Mouse (Mus musculus): ENCODE measurements at regions not wholly inside any gene's neighbourhood (a gene's known extent, or its start where the extent isn't known, plus 50 kb on each side); places are given as distances from the start of the nearest gene placed in this dataset.

DNA sequence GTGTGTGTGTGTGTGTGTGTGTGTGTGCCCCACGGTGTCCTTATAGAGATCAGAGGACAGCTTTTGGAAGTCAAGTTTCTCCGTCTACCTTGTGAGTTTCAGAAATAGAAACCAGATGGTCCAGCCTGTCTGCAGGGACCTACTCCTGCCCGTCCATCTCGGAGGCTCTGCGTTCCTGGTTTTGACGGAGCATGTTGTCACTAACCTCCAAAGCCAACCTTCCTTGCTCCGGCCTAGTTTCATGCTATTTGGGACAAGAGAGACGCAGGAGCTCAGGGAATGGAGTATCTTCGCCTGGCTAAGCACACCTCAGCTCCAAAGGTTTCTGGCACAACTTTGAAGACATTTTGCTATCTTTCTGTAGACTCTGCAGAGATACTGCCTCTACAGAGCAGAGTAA is 54.2 kb upstream of the Chd2 start (continued):
- TF ChIP-seq PAX5 (IDR thresholded peaks at IDR 0.05; ENCODE audit: low read length) (no peak), POLR2AphosphoS2 (IDR thresholded peaks at IDR 0.05; ENCODE audit: low read depth, low read length) (no peak), MXI1 (IDR thresholded peaks at IDR 0.05; ENCODE audit: low read depth, low read length) (peak; percentile 59), UBTF (IDR thresholded peaks at IDR 0.05; ENCODE audit: low read depth, low read length) (no peak), CHD1 (IDR thresholded peaks at IDR 0.05; ENCODE audit: low read depth, low read length) (no peak; the same call in 1 of the 2 replicates), MAX (IDR thresholded peaks at IDR 0.05; ENCODE audit: low read length) (peak; percentile 62; the same call in 1 of the 2 replicates), USF1 (IDR thresholded peaks at IDR 0.05; ENCODE audit: low read depth, low read length) (no peak)

DNA sequence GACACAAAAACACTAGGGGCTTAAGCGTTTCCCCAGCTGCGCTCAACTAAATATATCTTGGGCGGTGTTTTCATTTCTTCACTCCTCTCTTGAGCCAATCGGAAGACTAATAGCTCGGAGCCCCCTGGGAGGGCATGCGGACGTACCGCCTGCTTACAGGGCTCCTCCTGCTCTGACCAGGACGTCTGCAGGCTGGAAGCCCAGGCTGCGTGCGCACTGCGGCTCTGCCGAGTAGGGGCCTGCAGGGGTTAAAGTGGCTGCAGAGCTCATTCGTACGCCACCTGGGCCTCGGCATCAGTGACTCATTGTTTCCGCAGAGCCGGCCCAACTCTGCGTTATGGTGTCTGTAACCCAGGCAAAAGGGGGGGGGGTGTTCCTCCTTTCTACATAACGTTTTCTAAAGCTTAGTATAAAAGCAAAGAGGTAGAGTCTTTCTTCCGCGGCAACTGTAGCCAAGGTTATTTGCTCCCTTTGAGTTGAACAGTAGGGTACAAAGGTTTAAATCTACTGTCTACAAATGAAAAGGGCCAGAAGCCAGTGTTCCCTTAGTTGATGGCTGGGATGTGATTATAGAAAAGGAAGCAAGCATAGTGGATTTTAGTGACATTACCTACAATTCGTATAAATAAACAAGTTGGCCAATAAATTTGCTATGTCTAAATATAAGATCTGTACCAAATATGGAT is 53.7 kb upstream of the Chd2 start:
- peak overlapping the region in 2 of 3 experiments; percentile 12 to 29 for H3K4me3 ChIP-seq (replicated peaks in 1 of 3; ENCODE audit: low read depth in 2 of 3, low read length in 2 of 3, poor library complexity in 1 of 3)
- 0 out of 2 replicates have a peak, but pooled peaks have one; percentile 2 for TF ChIP-seq E2F4 (IDR thresholded peaks at IDR 0.05; ENCODE audit: insufficient replicate concordance, low read depth, low read length)
- TF ChIP-seq ZNF384 (IDR thresholded peaks at IDR 0.05; ENCODE audit: low read depth, low read length): peak; percentile 62; the same call in 1 of the 2 replicates
- TF ChIP-seq GABPA (IDR thresholded peaks at IDR 0.05; ENCODE audit: insufficient replicate concordance, low read depth, low read length): no peak
- peak; percentile 83; the same call in 1 of the 2 replicates for TF ChIP-seq CHD2 (IDR thresholded peaks at IDR 0.05; ENCODE audit: low read length)
- no peak; the same call in 1 of the 2 replicates for TF ChIP-seq NELFE (IDR thresholded peaks at IDR 0.05; ENCODE audit: low read depth, low read length)
- peak; percentile 88 for TF ChIP-seq NRF1 (IDR thresholded peaks at IDR 0.05; ENCODE audit: low read depth, low read length)
- TF ChIP-seq USF1 (IDR thresholded peaks at IDR 0.05; ENCODE audit: low read depth, low read length): no peak
- TF ChIP-seq UBTF (IDR thresholded peaks at IDR 0.05; ENCODE audit: low read depth, low read length): 0 out of 2 replicates have a peak, but pooled peaks have one; percentile 39
- no peak for TF ChIP-seq PAX5 (IDR thresholded peaks at IDR 0.05; ENCODE audit: low read length)
- TF ChIP-seq JUND (conservative IDR thresholded peaks at IDR 0.05; ENCODE audit: low read depth, low read length): peak; percentile 95
- peak; percentile 64; the same call in 1 of the 2 replicates for TF ChIP-seq KAT2A (IDR thresholded peaks at IDR 0.05; ENCODE audit: insufficient replicate concordance, low read length)
- TF ChIP-seq IRF4 (IDR thresholded peaks at IDR 0.05; ENCODE audit: low read depth, low read length): peak; percentile 80
- TF ChIP-seq MYC (IDR thresholded peaks at IDR 0.05; ENCODE audit: low read depth, low read length): peak; percentile 83
- peak; percentile 35 for TF ChIP-seq SMC3 (IDR thresholded peaks at IDR 0.05; ENCODE audit: low read depth, low read length)
- TF ChIP-seq ETS1 (conservative IDR thresholded peaks at IDR 0.05; ENCODE audit: low read depth, low read length): peak; percentile 97
- no peak for TF ChIP-seq CTCF (conservative IDR thresholded peaks at IDR 0.05 in 1 of 2, IDR thresholded peaks at IDR 0.05 in 1 of 2; ENCODE audit: low read depth in 2 of 2, low read length in 2 of 2)
- TF ChIP-seq EP300 (IDR thresholded peaks at IDR 0.05; ENCODE audit: low read length): peak; percentile 92
- TF ChIP-seq SIN3A (IDR thresholded peaks at IDR 0.05; ENCODE audit: low read length): no peak; the same call in 1 of the 2 replicates
- no peak for TF ChIP-seq ZMIZ1 (IDR thresholded peaks at IDR 0.05; ENCODE audit: low read depth, low read length)
- no peak for TF ChIP-seq USF2 (conservative IDR thresholded peaks at IDR 0.05; ENCODE audit: low read depth, low read length)
- TF ChIP-seq CHD1 (IDR thresholded peaks at IDR 0.05; ENCODE audit: low read depth, low read length): no peak
- TF ChIP-seq BHLHE40 (IDR thresholded peaks at IDR 0.05; ENCODE audit: low read depth, low read length): peak; percentile 81
- no peak for TF ChIP-seq MXI1 (IDR thresholded peaks at IDR 0.05; ENCODE audit: low read depth, low read length)
- TF ChIP-seq MEF2A (IDR thresholded peaks at IDR 0.05; ENCODE audit: borderline replicate concordance, low read depth, low read length): peak; percentile 94
- peak; percentile 52; the same call in 1 of the 2 replicates for TF ChIP-seq MAX (IDR thresholded peaks at IDR 0.05; ENCODE audit: low read length)
- TF ChIP-seq HCFC1 (IDR thresholded peaks at IDR 0.05; ENCODE audit: low read depth, low read length): peak; percentile 52
- peak; percentile 96 for TF ChIP-seq MAZ (IDR thresholded peaks at IDR 0.05; ENCODE audit: low read depth, low read length)
- no peak; the same call in 1 of the 2 replicates for TF ChIP-seq RCOR1 (conservative IDR thresholded peaks at IDR 0.05; ENCODE audit: low read depth, low read length)
- TF ChIP-seq TCF12 (IDR thresholded peaks at IDR 0.05; ENCODE audit: low read depth, low read length): peak; percentile 97
- TF ChIP-seq ZKSCAN1 (IDR thresholded peaks at IDR 0.05; ENCODE audit: borderline replicate concordance, low read depth, low read length): no peak
- TF ChIP-seq JUN (IDR thresholded peaks at IDR 0.05; ENCODE audit: insufficient read depth, low read depth, low read length): peak; percentile 97
- TF ChIP-seq MAFK (IDR thresholded peaks at IDR 0.05; ENCODE audit: insufficient replicate concordance, low read length): 0 out of 2 replicates have a peak, but pooled peaks have one; percentile 57
- 0 out of 2 replicates have a peak, but pooled peaks have one; percentile 29 for TF ChIP-seq POLR2AphosphoS2 (IDR thresholded peaks at IDR 0.05; ENCODE audit: low read depth, low read length)
- TF ChIP-seq TBP (conservative IDR thresholded peaks at IDR 0.05; ENCODE audit: low read depth, low read length): peak; percentile 91

More for the DNA sequence above, 53.7 kb upstream of the Chd2 start:
- in situ Hi-C loops (cut with MboI; ENCODE audit: low pct_ligation_motif_present, low pct_unique_long_range_greater_than_20kb, low sequenced_read_pairs) (no loop called here), dilution Hi-C loops (cut with MboI; ENCODE audit: extremely low pct_ligation_motif_present, extremely low pct_unique_long_range_greater_than_20kb, low sequenced_read_pairs) (no loop called here)
- Histone ChIP-seq H3K9ac (ENCODE audit: insufficient read depth, low read depth) (peak overlapping the region; percentile 81), H3K4me1 (ENCODE audit: control insufficient read depth in 1 of 2, insufficient read depth in 2 of 2) (peaks cover 12 to 29% of the 10 kb centered on the region in 2 experiments), H3K4me2 (ENCODE audit: insufficient read depth, low read depth, poor library complexity, severe bottlenecking) (peak overlapping the region; percentile 82), H3K27ac (ENCODE audit: insufficient read depth, low read depth) (peak overlapping the region; percentile 98), H3K79me2 (replicated peaks; ENCODE audit: control insufficient read depth, extremely low read depth, insufficient read depth, poor library complexity, severe bottlenecking) (no peaks in the 10 kb centered on the region), H3K9me3 (replicated peaks; ENCODE audit: low read length) (no peaks in the 10 kb centered on the region), H3K27me3 (replicated peaks) (no peaks in the 10 kb centered on the region), H3K36me3 (replicated peaks in 1 of 2; ENCODE audit: control insufficient read depth in 1 of 2, insufficient read depth in 1 of 2, low read length in 1 of 2) (no peaks in the 10 kb centered on the region)
- peak; percentile 99 for DNase-seq (ENCODE audit: extremely low read depth)

Data from CH12.LX (cell line).